In the genomic region with DNA sequence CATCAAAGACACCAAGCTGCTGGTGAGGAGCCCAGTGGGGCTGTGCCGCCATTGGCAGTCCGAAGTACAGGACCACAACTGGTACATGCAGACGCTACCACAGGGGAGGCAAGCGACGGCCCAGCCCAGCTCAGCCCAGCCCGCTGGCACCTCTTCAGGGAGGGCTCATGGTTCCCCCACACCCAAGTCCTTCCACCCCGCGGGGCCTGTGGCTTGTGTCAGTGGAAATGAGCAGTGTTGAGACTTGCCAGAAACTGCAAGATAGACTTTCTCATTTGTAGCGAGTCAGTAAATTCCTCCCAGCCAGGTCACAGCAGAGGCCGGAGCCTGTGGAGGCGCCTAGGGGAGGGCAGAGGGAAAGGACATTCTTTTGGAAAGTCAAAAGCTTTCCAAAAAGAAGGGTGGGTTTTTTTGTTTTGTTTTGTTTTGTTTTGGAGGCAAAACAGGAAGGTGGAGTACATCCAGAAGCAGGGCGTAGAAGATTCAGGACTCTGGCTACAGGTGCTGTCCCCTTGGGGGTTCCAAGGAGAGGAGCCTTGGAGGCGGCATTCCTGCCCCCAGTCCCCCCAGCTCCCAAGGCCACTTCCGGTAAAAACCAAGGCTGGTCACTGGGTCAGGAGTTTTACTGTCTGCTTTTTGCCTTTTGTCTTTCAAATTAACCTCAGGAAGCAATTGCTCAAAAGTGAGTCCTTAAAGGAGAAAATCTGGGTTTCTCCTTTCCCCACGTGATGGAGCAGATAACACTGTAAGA, we compare ENCODE assay signal across 10 mouse cellular contexts. TPM values are rescaled to one million over a fixed set of nuclear protein-coding genes. Genes with fewer than 3 reads are reported as not detected.
A peak's percentile ranks its signal among the peaks of the same experiment; 100 is the strongest.
DNase-seq lines count a peak whose midpoint lies in the region; ATAC-seq lines count a peak whose summit lies in the region.
"Had no signal": no experiment of that assay in that cellular context is flagged by ENCODE, and none has a peak within 500 bp of the region (broad histone marks: within the 10 kb centered on the region; RNA-seq: fewer than 3 reads in every experiment).

No protein-coding gene starts in this region.

- H3K9me3 ChIP-seq in midbrain, embryonic 10.5 days (replicated peaks) = no peaks in the 10 kb centered on the region
- H3K9me3 ChIP-seq in midbrain, embryonic 13.5 days = no peaks in the 10 kb centered on the region
- H3K9me3 ChIP-seq in embryonic facial prominence, embryonic 14.5 days (ENCODE audit: control insufficient read depth, low read length) = no peaks in the 10 kb centered on the region
- no peaks in the 10 kb centered on the region for H3K9me3 ChIP-seq in hindbrain, embryonic 11.5 days (ENCODE audit: control insufficient read depth, low read length)
- H3K9me3 ChIP-seq: hindbrain, embryonic 13.5 days had no signal

- DNase-seq in midbrain, embryonic 10.5 days (ENCODE audit: low spot score) = no peak
- DNase-seq in embryonic facial prominence, embryonic 14.5 days (ENCODE audit: low spot score) = no peak
- DNase-seq in kidney, adult 18-20 months = peak; percentile 33
- DNase-seq in testis, postnatal 10 days (ENCODE audit: low spot score) = peak; percentile 68
- DNase-seq in frontal cortex, adult 2 months (ENCODE audit: extremely low spot score in 1 of 2, low spot score in 1 of 2) = no peak
- no peak for DNase-seq in hindbrain, embryonic 11.5 days (ENCODE audit: low spot score)
- DNase-seq: embryo, embryonic 11 days had no signal

- no peak overlapping the region for H3K4me2 ChIP-seq in midbrain, embryonic 13.5 days (replicated peaks)
- H3K4me2 ChIP-seq in embryonic facial prominence, embryonic 14.5 days (ENCODE audit: low read depth, low read length) = no peak overlapping the region
- no peak overlapping the region for H3K4me2 ChIP-seq in hindbrain, embryonic 11.5 days (replicated peaks; ENCODE audit: low read depth, low read length)
- H3K4me2 ChIP-seq: hindbrain, embryonic 13.5 days had no signal

- no peak overlapping the region for H3K4me3 ChIP-seq in midbrain, embryonic 10.5 days
- H3K4me3 ChIP-seq in midbrain, embryonic 13.5 days (replicated peaks) = no peak overlapping the region
- H3K4me3 ChIP-seq in embryonic facial prominence, embryonic 14.5 days (ENCODE audit: low read depth, low read length) = no peak overlapping the region
- no peak overlapping the region for H3K4me3 ChIP-seq in hindbrain, embryonic 11.5 days (ENCODE audit: low read depth, low read length)
- H3K4me3 ChIP-seq: hindbrain, embryonic 13.5 days had no signal

- no peak overlapping the region for H3K9ac ChIP-seq in midbrain, embryonic 13.5 days (replicated peaks)
- no peak overlapping the region for H3K9ac ChIP-seq in embryonic facial prominence, embryonic 14.5 days (ENCODE audit: low read depth, low read length)
- no peak overlapping the region for H3K9ac ChIP-seq in hindbrain, embryonic 11.5 days (ENCODE audit: low read depth, low read length)
- H3K9ac ChIP-seq: hindbrain, embryonic 13.5 days; liver, embryonic 14.5 days had no signal

- ATAC-seq in midbrain, embryonic 13.5 days = no peak
- ATAC-seq in embryonic facial prominence, embryonic 14.5 days (ENCODE audit: low read depth) = no peak
- ATAC-seq in hindbrain, embryonic 11.5 days (ENCODE audit: low FRiP score) = no peak

- peaks cover 79% of the 10 kb centered on the region for H3K36me3 ChIP-seq in midbrain, embryonic 10.5 days
- H3K36me3 ChIP-seq in midbrain, embryonic 13.5 days = peaks cover 85% of the 10 kb centered on the region
- peaks cover 75% of the 10 kb centered on the region for H3K36me3 ChIP-seq in embryonic facial prominence, embryonic 14.5 days (ENCODE audit: control insufficient read depth, insufficient read depth, low read length)
- peaks cover 6% of the 10 kb centered on the region; the same call in 1 of the 2 replicates for H3K36me3 ChIP-seq in hindbrain, embryonic 11.5 days (ENCODE audit: control insufficient read depth, insufficient read depth, low read length)

- no peaks in the 10 kb centered on the region for H3K27me3 ChIP-seq in midbrain, embryonic 10.5 days (ENCODE audit: low read depth, poor library complexity, severe bottlenecking)
- no peaks in the 10 kb centered on the region for H3K27me3 ChIP-seq in midbrain, embryonic 13.5 days
- no peaks in the 10 kb centered on the region for H3K27me3 ChIP-seq in embryonic facial prominence, embryonic 14.5 days (replicated peaks; ENCODE audit: control insufficient read depth, insufficient read depth, low read length)
- H3K27me3 ChIP-seq in hindbrain, embryonic 11.5 days (ENCODE audit: control insufficient read depth, insufficient read depth, low read length) = no peaks in the 10 kb centered on the region
- H3K27me3 ChIP-seq: hindbrain, embryonic 13.5 days had no signal

- 78% methylated on average over 15 of the region's 15 CpGs for WGBS in midbrain, embryonic 10.5 days
- 74% methylated on average over 15 of the region's 15 CpGs for WGBS in midbrain, embryonic 13.5 days
- WGBS in embryonic facial prominence, embryonic 14.5 days = 68% methylated on average over 14 of the region's 15 CpGs
- 70% methylated on average over 15 of the region's 15 CpGs for WGBS in hindbrain, embryonic 11.5 days

- peak overlapping the region; percentile 35; the same call in 1 of the 2 replicates for H3K27ac ChIP-seq in midbrain, embryonic 10.5 days (replicated peaks)
- no peak overlapping the region for H3K27ac ChIP-seq in midbrain, embryonic 13.5 days
- H3K27ac ChIP-seq in embryonic facial prominence, embryonic 14.5 days (replicated peaks; ENCODE audit: low read depth, low read length) = 0 out of 2 replicates have a peak overlapping the region, but pooled peaks have one; percentile 13
- H3K27ac ChIP-seq in hindbrain, embryonic 11.5 days (ENCODE audit: low read depth, low read length) = no peak overlapping the region
- H3K27ac ChIP-seq: hindbrain, embryonic 13.5 days; liver, embryonic 14.5 days had no signal

- peaks cover 14% of the 10 kb centered on the region for H3K4me1 ChIP-seq in midbrain, embryonic 10.5 days
- 0 out of 2 replicates have a peak, but pooled peaks cover 4% of the 10 kb centered on the region for H3K4me1 ChIP-seq in midbrain, embryonic 13.5 days (replicated peaks)
- H3K4me1 ChIP-seq in embryonic facial prominence, embryonic 14.5 days (ENCODE audit: control insufficient read depth, insufficient read depth, low read length) = peaks cover 7% of the 10 kb centered on the region; the same call in 1 of the 2 replicates
- H3K4me1 ChIP-seq in hindbrain, embryonic 11.5 days (replicated peaks; ENCODE audit: control insufficient read depth, insufficient read depth, low read length) = no peaks in the 10 kb centered on the region

RNA-seq across cellular contexts. Expression of a gene that starts 55.3 kb away (rescaled TPM):
- polyA plus RNA-seq in midbrain, embryonic 10.5 days (2016; fragmentation: Nextera tagmentation; extraction: Ambion mirVana) = 21.6 and 34.3 TPM in 2 replicates
- 68.7 and 73.0 TPM in 2 replicates for polyA plus RNA-seq in midbrain, embryonic 13.5 days (2015; fragmentation: Nextera tagmentation; extraction: Ambion mirVana)
- polyA plus RNA-seq in embryonic facial prominence, embryonic 14.5 days (2014; fragmentation: Nextera tagmentation; extraction: Ambion mirVana) = 24.7 and 28.0 TPM in 2 replicates
- 18.6 and 20.8 TPM in 2 replicates for polyA plus RNA-seq in frontal cortex, adult 2 months (2012; rRNA removed)
- 55.7 and 58.2 TPM in 2 replicates for polyA plus RNA-seq in hindbrain, embryonic 11.5 days (2014; fragmentation: Nextera tagmentation; extraction: Ambion mirVana)

Comparison
In these comparisons a context has a peak if more than half of its experiments do, and no peak if none do; other contexts are left out.
1. H3K27ac ChIP-seq: peak in midbrain, embryonic 10.5 days (single experiment) and embryonic facial prominence, embryonic 14.5 days (single experiment); none in midbrain, embryonic 13.5 days (single experiment) and hindbrain, embryonic 11.5 days (single experiment).
2. DNase-seq: peak in kidney, adult 18-20 months (single experiment) and testis, postnatal 10 days (single experiment); none in midbrain, embryonic 10.5 days (single experiment), embryonic facial prominence, embryonic 14.5 days (single experiment), frontal cortex, adult 2 months (0 of 2) and hindbrain, embryonic 11.5 days (single experiment).